Mouse (Mus musculus): ENCODE data around the gene Egln1. TPM values are rescaled to one million over a fixed set of nuclear protein-coding genes. Genes with fewer than 3 reads are reported as not detected.

Egln1 gene
- total RNA-seq, 2 experiments from 2014 or later = 17.8 to 28.4 TPM

- ATAC-seq (ENCODE audit: poor library complexity, severe bottlenecking) = peak; percentile 36
These were observed 1.0 kb downstream of the Egln1 start for GRCm38 (mm10) chr8:124947865-124948732.

GRCm38 (mm10) chr8:124944406-124944805 lies 4.7 kb downstream of the Egln1 start:
- no peak for ATAC-seq (ENCODE audit: poor library complexity, severe bottlenecking)

GRCm38 (mm10) chr8:124943801-124944200 lies 5.3 kb downstream of the Egln1 start:
- no peak for ATAC-seq (ENCODE audit: poor library complexity, severe bottlenecking)

GRCm38 (mm10) chr8:124937293-124937692 lies 11.8 kb downstream of the Egln1 start:
- no peak for ATAC-seq (ENCODE audit: poor library complexity, severe bottlenecking)

GRCm38 (mm10) chr8:124936699-124937098 lies 12.4 kb downstream of the Egln1 start:
- no peak for ATAC-seq (ENCODE audit: poor library complexity, severe bottlenecking)

- ATAC-seq (ENCODE audit: poor library complexity, severe bottlenecking) = no peak
These were observed 14.0 kb downstream of the Egln1 start for GRCm38 (mm10) chr8:124935116-124935515.

GRCm38 (mm10) chr8:124932435-124932834 lies 16.7 kb downstream of the Egln1 start:
- ATAC-seq (ENCODE audit: poor library complexity, severe bottlenecking) = peak; percentile 56

GRCm38 (mm10) chr8:124930649-124931048 lies 18.5 kb downstream of the Egln1 start:
- ATAC-seq (ENCODE audit: poor library complexity, severe bottlenecking) = no peak

- no peak for ATAC-seq (ENCODE audit: poor library complexity, severe bottlenecking)
These were observed 19.0 kb downstream of the Egln1 start for GRCm38 (mm10) chr8:124930086-124930485.

- no peak for ATAC-seq (ENCODE audit: poor library complexity, severe bottlenecking)
These were observed 20.1 kb downstream of the Egln1 start for GRCm38 (mm10) chr8:124929006-124929405.

- ATAC-seq (ENCODE audit: poor library complexity, severe bottlenecking) = no peak
These were observed 22.8 kb downstream of the Egln1 start for GRCm38 (mm10) chr8:124926351-124926771.

- ATAC-seq (ENCODE audit: poor library complexity, severe bottlenecking) = no peak
These were observed 23.4 kb downstream of the Egln1 start for GRCm38 (mm10) chr8:124925544-124926266.

GRCm38 (mm10) chr8:124923971-124924652 lies 25.0 kb downstream of the Egln1 start:
- ATAC-seq (ENCODE audit: poor library complexity, severe bottlenecking) = peak; percentile 62

- peak; percentile 28 for ATAC-seq (ENCODE audit: poor library complexity, severe bottlenecking)
These were observed 26.5 kb downstream of the Egln1 start for GRCm38 (mm10) chr8:124922490-124923089.

GRCm38 (mm10) chr8:124921369-124922279 lies 27.5 kb downstream of the Egln1 start:
- ATAC-seq (ENCODE audit: poor library complexity, severe bottlenecking) = peak; percentile 63

GRCm38 (mm10) chr8:124917741-124918484 lies 31.2 kb downstream of the Egln1 start:
- no peak for ATAC-seq (ENCODE audit: poor library complexity, severe bottlenecking)

- ATAC-seq (ENCODE audit: poor library complexity, severe bottlenecking) = no peak
These were observed 35.1 kb downstream of the Egln1 start for GRCm38 (mm10) chr8:124914061-124914460.

- peak; percentile 89 for ATAC-seq (ENCODE audit: poor library complexity, severe bottlenecking)
These were observed 36.9 kb downstream of the Egln1 start for GRCm38 (mm10) chr8:124911938-124912872.

All from megakaryocyte, adult 5-6 weeks (primary cell).